ENCODE assay signal across 28 mouse cellular contexts in genomic region chr10:86742918-86743317, GRCm38 (mm10). TPM values are rescaled to one million over a fixed set of nuclear protein-coding genes. Genes with fewer than 3 reads are reported as not detected.
"Had no signal": no experiment of that assay in that cellular context is flagged by ENCODE, and none has a peak within 500 bp of the region (broad histone marks: within the 10 kb centered on the region; RNA-seq: fewer than 3 reads in every experiment).

No protein-coding gene starts in this region.

- ATAC-seq: midbrain, embryonic 16.5 days had no signal

- DNase-seq: lung, adult 18-20 months; lung, embryonic 14.5 days; lung, postnatal 10 days; lung, postnatal 4 days; midbrain, embryonic 14.5 days; retina, postnatal 1 day; right cerebral cortex, adult 18-20 months; right cerebral cortex, postnatal 25 days; right cerebral cortex, postnatal 4 days; spleen, adult 18-20 months; thymus, adult 18-20 months; thymus, postnatal 14 days; thymus, postnatal 36 days had no signal

- H3K27ac ChIP-seq: midbrain, embryonic 10.5 days; midbrain, embryonic 12.5 days; neural tube, embryonic 13.5 days; neural tube, embryonic 15.5 days had no signal

- H3K9me3 ChIP-seq: midbrain, embryonic 10.5 days; midbrain, embryonic 12.5 days; neural tube, embryonic 13.5 days; neural tube, embryonic 15.5 days had no signal

- H3K9ac ChIP-seq: lung, embryonic 14.5 days; midbrain, embryonic 12.5 days; neural tube, embryonic 13.5 days; neural tube, embryonic 15.5 days had no signal

- H3K27me3 ChIP-seq: midbrain, embryonic 12.5 days; neural tube, embryonic 13.5 days; neural tube, embryonic 15.5 days had no signal

- H3K4me1 ChIP-seq: midbrain, embryonic 10.5 days; midbrain, embryonic 12.5 days; neural tube, embryonic 13.5 days; neural tube, embryonic 15.5 days had no signal

- H3K4me3 ChIP-seq: midbrain, embryonic 10.5 days; midbrain, embryonic 12.5 days; myocyte; neural tube, embryonic 13.5 days; neural tube, embryonic 15.5 days had no signal

- H3K36me3 ChIP-seq: midbrain, embryonic 10.5 days; midbrain, embryonic 12.5 days; neural tube, embryonic 13.5 days; neural tube, embryonic 15.5 days had no signal

- H3K4me2 ChIP-seq: lung, embryonic 14.5 days; midbrain, embryonic 12.5 days; neural tube, embryonic 13.5 days; neural tube, embryonic 15.5 days had no signal

RNA-seq across cellular contexts. Expression of gene Gm49358, which starts 20.9 kb away (rescaled TPM):
- total RNA-seq: megakaryocyte-erythroid progenitor cell, adult 5-6 weeks had no signal
- polyA plus RNA-seq: liver, embryonic 16.5 days; lung, embryonic 14.5 days; lung, embryonic 16.5 days; midbrain, embryonic 10.5 days; midbrain, embryonic 12.5 days; midbrain, embryonic 16.5 days; myocyte; neural tube, embryonic 11.5 days; neural tube, embryonic 13.5 days; neural tube, embryonic 15.5 days; small intestine, adult 2 months; stomach, embryonic 14.5 days; stomach, embryonic 16.5 days; thymus, postnatal 0 days; urinary bladder, adult 2 months had no signal
